Mouse (Mus musculus): ENCODE measurements around the gene Zfp536. TPM values are rescaled to one million over a fixed set of nuclear protein-coding genes. Genes with fewer than 3 reads are reported as not detected.
A peak's percentile ranks its signal among the peaks of the same experiment; 100 is the strongest.

The Zfp536 gene
- total and polyA plus RNA-seq, 3 experiments, result 3.1 to 10.1 (median 7.7) TPM

- no peak for DNase-seq
- TF ChIP-seq POLR2A (IDR thresholded peaks at IDR 0.05; ENCODE audit: insufficient read depth, low read depth, low read length) (no peak), CTCF (IDR thresholded peaks at IDR 0.05) (no peak), EP300 (IDR thresholded peaks at IDR 0.05; ENCODE audit: insufficient read depth, low read depth, low read length) (no peak)
- no peak overlapping the region for H3K27ac ChIP-seq
- no peaks in the 10 kb centered on the region for H3K36me3 ChIP-seq (ENCODE audit: control insufficient read depth, insufficient read depth, low read length)
- H3K9ac ChIP-seq (ENCODE audit: low read depth, low read length), result no peak overlapping the region
- 82% methylated on average over 13 of the region's 13 CpGs for WGBS
- H3K4me3 ChIP-seq, result no peak overlapping the region
- no peaks in the 10 kb centered on the region for H3K79me2 ChIP-seq (replicated peaks; ENCODE audit: control insufficient read depth, insufficient read depth, low read length)
- intact Hi-C loops (cut with DNase I), result no loop called here
- no peaks in the 10 kb centered on the region for H3K4me1 ChIP-seq (ENCODE audit: control insufficient read depth, insufficient read depth, low read length)
- no peaks in the 10 kb centered on the region for H3K27me3 ChIP-seq (ENCODE audit: control insufficient read depth, insufficient read depth, low read length)
Measured at GRCm38 (mm10) chr7:37586694-37587093, 186.7 kb downstream of the Zfp536 start.

- H3K36me3 ChIP-seq (ENCODE audit: control insufficient read depth, insufficient read depth, low read length), result no peaks in the 10 kb centered on the region
- no peak overlapping the region for H3K27ac ChIP-seq
- H3K79me2 ChIP-seq (replicated peaks; ENCODE audit: control insufficient read depth, insufficient read depth, low read length), result no peaks in the 10 kb centered on the region
- H3K27me3 ChIP-seq (ENCODE audit: control insufficient read depth, insufficient read depth, low read length), result no peaks in the 10 kb centered on the region
- no peak for DNase-seq
- no peaks in the 10 kb centered on the region for H3K4me1 ChIP-seq (ENCODE audit: control insufficient read depth, insufficient read depth, low read length)
- H3K4me3 ChIP-seq, result no peak overlapping the region
- intact Hi-C loops (cut with DNase I), result no loop called here
- no peak for TF ChIP-seq CTCF (IDR thresholded peaks at IDR 0.05)
- no peak for TF ChIP-seq EP300 (IDR thresholded peaks at IDR 0.05; ENCODE audit: insufficient read depth, low read depth, low read length)
- TF ChIP-seq POLR2A (IDR thresholded peaks at IDR 0.05; ENCODE audit: insufficient read depth, low read depth, low read length), result no peak
- H3K9ac ChIP-seq (ENCODE audit: low read depth, low read length), result no peak overlapping the region
- 74% methylated on average over 3 of the region's 3 CpGs for WGBS
Measured at GRCm38 (mm10) chr7:37581262-37581661, 192.2 kb downstream of the Zfp536 start.

GRCm38 (mm10) chr7:37580554-37580953 is 192.9 kb downstream of the Zfp536 start:
- Histone ChIP-seq H3K4me1 (ENCODE audit: control insufficient read depth, insufficient read depth, low read length) (no peaks in the 10 kb centered on the region), H3K79me2 (replicated peaks; ENCODE audit: control insufficient read depth, insufficient read depth, low read length) (no peaks in the 10 kb centered on the region), H3K27me3 (ENCODE audit: control insufficient read depth, insufficient read depth, low read length) (no peaks in the 10 kb centered on the region), H3K27ac (no peak overlapping the region), H3K4me3 (no peak overlapping the region), H3K36me3 (ENCODE audit: control insufficient read depth, insufficient read depth, low read length) (no peaks in the 10 kb centered on the region), H3K9ac (ENCODE audit: low read depth, low read length) (no peak overlapping the region)
- DNase-seq, result no peak
- WGBS, result 52% methylated on average over 5 of the region's 5 CpGs
- intact Hi-C loops (cut with DNase I), result no loop called here
- TF ChIP-seq EP300 (IDR thresholded peaks at IDR 0.05; ENCODE audit: insufficient read depth, low read depth, low read length), result no peak
- no peak for TF ChIP-seq CTCF (IDR thresholded peaks at IDR 0.05)
- TF ChIP-seq POLR2A (IDR thresholded peaks at IDR 0.05; ENCODE audit: insufficient read depth, low read depth, low read length), result no peak

- H3K4me1 ChIP-seq (ENCODE audit: control insufficient read depth, insufficient read depth, low read length), result no peaks in the 10 kb centered on the region
- peak; percentile 38 to 65 for DNase-seq
- intact Hi-C loops (cut with DNase I), result no loop called here
- no peak overlapping the region for H3K9ac ChIP-seq (ENCODE audit: low read depth, low read length)
- TF ChIP-seq CTCF (IDR thresholded peaks at IDR 0.05) (no peak), POLR2A (IDR thresholded peaks at IDR 0.05; ENCODE audit: insufficient read depth, low read depth, low read length) (no peak), EP300 (IDR thresholded peaks at IDR 0.05; ENCODE audit: insufficient read depth, low read depth, low read length) (no peak)
- H3K27me3 ChIP-seq (ENCODE audit: control insufficient read depth, insufficient read depth, low read length), result no peaks in the 10 kb centered on the region
- no peaks in the 10 kb centered on the region for H3K36me3 ChIP-seq (ENCODE audit: control insufficient read depth, insufficient read depth, low read length)
- H3K4me3 ChIP-seq, result no peak overlapping the region
- H3K27ac ChIP-seq, result no peak overlapping the region
- 64% methylated on average over 7 of the region's 7 CpGs for WGBS
- H3K79me2 ChIP-seq (replicated peaks; ENCODE audit: control insufficient read depth, insufficient read depth, low read length), result no peaks in the 10 kb centered on the region
Measured at GRCm38 (mm10) chr7:37572021-37572420, 201.4 kb downstream of the Zfp536 start.

DNA sequence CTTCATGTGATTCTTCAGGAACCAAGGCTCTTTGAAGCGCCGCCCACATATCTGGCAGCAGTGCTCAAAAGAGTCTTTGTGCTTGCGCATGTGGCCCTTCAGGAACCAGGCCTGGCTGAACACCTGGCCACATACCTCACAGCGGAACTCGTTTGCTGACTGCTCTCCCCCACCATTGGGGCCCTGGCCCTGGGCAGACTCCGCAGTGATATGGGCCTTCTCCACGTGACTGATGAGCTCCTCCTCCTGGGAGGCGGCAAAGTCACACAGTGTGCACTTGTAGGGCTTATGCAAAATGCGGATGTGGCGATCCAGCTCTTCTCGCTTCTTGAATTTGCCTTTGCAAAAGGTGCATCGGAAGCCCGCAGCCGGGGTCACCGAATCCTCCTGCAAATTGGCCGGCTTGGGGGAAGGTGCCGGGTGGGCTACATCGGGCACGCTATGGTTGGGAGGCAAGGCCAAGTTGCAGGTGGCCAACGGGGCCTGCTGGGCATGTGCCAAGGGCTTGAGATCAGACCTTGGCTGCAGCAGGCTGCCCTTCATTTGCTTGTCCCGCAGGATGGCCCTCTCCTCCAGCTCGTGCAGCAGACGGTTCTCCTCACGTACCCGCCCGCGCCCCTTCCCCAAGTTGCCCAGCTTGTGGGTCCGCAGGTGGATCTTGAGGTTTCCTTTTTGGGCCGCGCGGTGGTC is 204.5 kb downstream of the Zfp536 start:
- 72% methylated on average over 31 of the region's 31 CpGs for WGBS
- Histone ChIP-seq H3K79me2 (replicated peaks; ENCODE audit: control insufficient read depth, insufficient read depth, low read length) (no peaks in the 10 kb centered on the region), H3K27ac (no peak overlapping the region), H3K27me3 (ENCODE audit: control insufficient read depth, insufficient read depth, low read length) (no peaks in the 10 kb centered on the region), H3K4me3 (no peak overlapping the region), H3K4me1 (ENCODE audit: control insufficient read depth, insufficient read depth, low read length) (no peaks in the 10 kb centered on the region; the same call in 1 of the 2 replicates), H3K36me3 (ENCODE audit: control insufficient read depth, insufficient read depth, low read length) (no peaks in the 10 kb centered on the region), H3K9ac (ENCODE audit: low read depth, low read length) (no peak overlapping the region)
- intact Hi-C loops (cut with DNase I), result no loop called here
- DNase-seq, result no peak
- no peak for TF ChIP-seq POLR2A (IDR thresholded peaks at IDR 0.05; ENCODE audit: insufficient read depth, low read depth, low read length)
- TF ChIP-seq EP300 (IDR thresholded peaks at IDR 0.05; ENCODE audit: insufficient read depth, low read depth, low read length), result no peak
- no peak for TF ChIP-seq CTCF (IDR thresholded peaks at IDR 0.05)

GRCm38 (mm10) chr7:37568041-37568440 is 205.4 kb downstream of the Zfp536 start:
- H3K27ac ChIP-seq, result no peak overlapping the region
- H3K4me3 ChIP-seq, result no peak overlapping the region
- 72% methylated on average over 14 of the region's 14 CpGs for WGBS
- TF ChIP-seq CTCF (IDR thresholded peaks at IDR 0.05) (no peak), EP300 (IDR thresholded peaks at IDR 0.05; ENCODE audit: insufficient read depth, low read depth, low read length) (no peak), POLR2A (IDR thresholded peaks at IDR 0.05; ENCODE audit: insufficient read depth, low read depth, low read length) (no peak)
- no peak overlapping the region for H3K9ac ChIP-seq (ENCODE audit: low read depth, low read length)
- no peaks in the 10 kb centered on the region for H3K36me3 ChIP-seq (ENCODE audit: control insufficient read depth, insufficient read depth, low read length)
- no peaks in the 10 kb centered on the region for H3K27me3 ChIP-seq (ENCODE audit: control insufficient read depth, insufficient read depth, low read length)
- intact Hi-C loops (cut with DNase I), result no loop called here
- H3K4me1 ChIP-seq (ENCODE audit: control insufficient read depth, insufficient read depth, low read length), result no peaks in the 10 kb centered on the region; the same call in 1 of the 2 replicates
- H3K79me2 ChIP-seq (replicated peaks; ENCODE audit: control insufficient read depth, insufficient read depth, low read length), result no peaks in the 10 kb centered on the region
- DNase-seq, result no peak

Measured in heart, adult 2 months (tissue).